Mouse (Mus musculus): Measurements from ENCODE around the gene Eif2ak1. TPM values are rescaled to one million over a fixed set of nuclear protein-coding genes. Genes with fewer than 3 reads are reported as not detected.

The Eif2ak1 gene
- polyA plus RNA-seq, 1 experiment, result 13.9 TPM

DNA sequence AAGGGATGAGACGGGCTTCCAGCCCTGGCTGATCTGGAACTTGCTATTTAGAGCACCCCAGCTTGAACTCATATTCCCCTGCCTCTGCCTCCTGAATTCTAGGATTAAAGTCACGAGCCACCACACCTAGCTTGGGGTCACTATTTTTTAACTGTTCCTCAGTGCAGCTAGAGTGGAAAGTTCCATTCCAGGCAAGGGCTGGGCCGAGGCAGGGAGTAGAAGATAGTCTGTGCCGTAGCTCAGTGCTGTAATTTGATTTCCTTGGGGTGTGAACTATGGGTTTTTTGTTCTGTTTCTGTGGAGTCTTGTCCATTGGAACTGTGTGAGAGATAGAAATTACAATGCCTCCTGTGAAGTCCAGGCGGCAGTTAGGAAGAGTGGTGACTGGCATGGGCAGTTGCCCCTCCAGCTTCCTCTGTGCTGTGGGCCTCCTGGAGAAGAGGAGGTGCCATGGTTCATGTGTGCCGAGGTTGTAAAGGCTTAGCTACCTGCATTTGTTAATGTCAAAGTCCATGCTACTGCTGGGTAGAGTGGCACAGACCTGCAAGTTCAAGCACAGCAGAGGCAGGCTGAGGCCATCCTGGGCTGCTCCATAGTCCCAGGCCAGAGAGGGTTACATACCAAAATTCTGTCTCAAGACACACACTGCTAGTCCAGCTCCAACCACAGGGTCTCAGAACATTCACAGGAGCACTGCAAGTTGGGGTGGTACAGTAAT, 114.4 kb downstream of the Eif2ak1 start:
- Histone ChIP-seq H3K4me3 (ENCODE audit: insufficient read depth, poor library complexity, severe bottlenecking) (no peak overlapping the region), H3K79me3 (ENCODE audit: low read depth) (no peaks in the 10 kb centered on the region), H3K79me2 (ENCODE audit: control insufficient read depth, insufficient read depth) (no peaks in the 10 kb centered on the region), H3K27me3 (ENCODE audit: control insufficient read depth, insufficient read depth, insufficient read length) (no peaks in the 10 kb centered on the region), H3ac (ENCODE audit: control insufficient read depth, insufficient read length, low read depth) (no peak overlapping the region), H3K36me3 (ENCODE audit: control insufficient read depth, insufficient read depth) (peaks cover 24% of the 10 kb centered on the region)
- TF ChIP-seq MYOD1 (IDR thresholded peaks at IDR 0.05; ENCODE audit: control insufficient read depth, insufficient read length, low read depth), result no peak
- TF ChIP-seq USF1 (IDR thresholded peaks at IDR 0.05; ENCODE audit: low read depth), result no peak
- TF ChIP-seq CEBPB (IDR thresholded peaks at IDR 0.05; ENCODE audit: low read depth), result no peak
- no peak for TF ChIP-seq FOSL1 (IDR thresholded peaks at IDR 0.05; ENCODE audit: insufficient read depth, low read length, poor library complexity, severe bottlenecking)
- TF ChIP-seq MAX (IDR thresholded peaks at IDR 0.05), result no peak
- no peak for TF ChIP-seq MYOG (IDR thresholded peaks at IDR 0.05; ENCODE audit: control insufficient read depth, extremely low read depth, insufficient read length)
- no peak for TF ChIP-seq CTCF (IDR thresholded peaks at IDR 0.05; ENCODE audit: control insufficient read depth, insufficient read depth, insufficient read length)

GRCm38 (mm10) chr5:143932831-143933230, 115.2 kb downstream of the Eif2ak1 start, which contains the start of gene Rsph10b:
Gene Rsph10b (plus strand): TSS chr5:143933035.
- no peaks in the 10 kb centered on the region for H3K79me2 ChIP-seq (ENCODE audit: control insufficient read depth, insufficient read depth)
- H3ac ChIP-seq (ENCODE audit: control insufficient read depth, insufficient read length, low read depth), result no peak within 1 kb of the TSS
- H3K4me3 ChIP-seq (ENCODE audit: insufficient read depth, poor library complexity, severe bottlenecking), result no peak within 1 kb of the TSS
- H3K27me3 ChIP-seq (ENCODE audit: control insufficient read depth, insufficient read depth, insufficient read length), result no peaks in the 10 kb centered on the region
- H3K79me3 ChIP-seq (ENCODE audit: low read depth), result no peaks in the 10 kb centered on the region
- no peak for TF ChIP-seq MYOD1 (IDR thresholded peaks at IDR 0.05; ENCODE audit: control insufficient read depth, insufficient read length, low read depth)
- H3K36me3 ChIP-seq (ENCODE audit: control insufficient read depth, insufficient read depth), result peaks cover 24% of the 10 kb centered on the region

- H3K79me2 ChIP-seq (ENCODE audit: control insufficient read depth, insufficient read depth), result no peaks in the 10 kb centered on the region
- H3ac ChIP-seq (ENCODE audit: control insufficient read depth, insufficient read length, low read depth), result no peak overlapping the region
- H3K4me3 ChIP-seq (ENCODE audit: insufficient read depth, poor library complexity, severe bottlenecking), result no peak overlapping the region
- no peak for TF ChIP-seq MYOD1 (IDR thresholded peaks at IDR 0.05; ENCODE audit: control insufficient read depth, insufficient read length, low read depth)
- TF ChIP-seq FOSL1 (IDR thresholded peaks at IDR 0.05; ENCODE audit: insufficient read depth, low read length, poor library complexity, severe bottlenecking), result no peak
- TF ChIP-seq MAX (IDR thresholded peaks at IDR 0.05), result no peak
- TF ChIP-seq USF1 (IDR thresholded peaks at IDR 0.05; ENCODE audit: low read depth), result no peak
- TF ChIP-seq CTCF (IDR thresholded peaks at IDR 0.05; ENCODE audit: control insufficient read depth, insufficient read depth, insufficient read length), result no peak
- no peak for TF ChIP-seq MYOG (IDR thresholded peaks at IDR 0.05; ENCODE audit: control insufficient read depth, extremely low read depth, insufficient read length)
- TF ChIP-seq CEBPB (IDR thresholded peaks at IDR 0.05; ENCODE audit: low read depth), result no peak
- peaks cover 24% of the 10 kb centered on the region for H3K36me3 ChIP-seq (ENCODE audit: control insufficient read depth, insufficient read depth)
- H3K27me3 ChIP-seq (ENCODE audit: control insufficient read depth, insufficient read depth, insufficient read length), result no peaks in the 10 kb centered on the region
- no peaks in the 10 kb centered on the region for H3K79me3 ChIP-seq (ENCODE audit: low read depth)
Observed at GRCm38 (mm10) chr5:143933414-143933813, 115.8 kb downstream of the Eif2ak1 start.

GRCm38 (mm10) chr5:143933875-143934274, 116.3 kb downstream of the Eif2ak1 start:
- Histone ChIP-seq H3K79me2 (ENCODE audit: control insufficient read depth, insufficient read depth) (no peaks in the 10 kb centered on the region), H3K27me3 (ENCODE audit: control insufficient read depth, insufficient read depth, insufficient read length) (no peaks in the 10 kb centered on the region), H3K4me3 (ENCODE audit: insufficient read depth, poor library complexity, severe bottlenecking) (no peak overlapping the region), H3K79me3 (ENCODE audit: low read depth) (no peaks in the 10 kb centered on the region), H3ac (ENCODE audit: control insufficient read depth, insufficient read length, low read depth) (no peak overlapping the region), H3K36me3 (ENCODE audit: control insufficient read depth, insufficient read depth) (peaks cover 20% of the 10 kb centered on the region)
- TF ChIP-seq MAX (IDR thresholded peaks at IDR 0.05), result no peak
- no peak for TF ChIP-seq MYOG (IDR thresholded peaks at IDR 0.05; ENCODE audit: control insufficient read depth, extremely low read depth, insufficient read length)
- TF ChIP-seq FOSL1 (IDR thresholded peaks at IDR 0.05; ENCODE audit: insufficient read depth, low read length, poor library complexity, severe bottlenecking), result no peak
- no peak for TF ChIP-seq CTCF (IDR thresholded peaks at IDR 0.05; ENCODE audit: control insufficient read depth, insufficient read depth, insufficient read length)
- no peak for TF ChIP-seq CEBPB (IDR thresholded peaks at IDR 0.05; ENCODE audit: low read depth)
- no peak for TF ChIP-seq USF1 (IDR thresholded peaks at IDR 0.05; ENCODE audit: low read depth)
- TF ChIP-seq MYOD1 (IDR thresholded peaks at IDR 0.05; ENCODE audit: control insufficient read depth, insufficient read length, low read depth), result no peak

GRCm38 (mm10) chr5:143936156-143936555, 118.6 kb downstream of the Eif2ak1 start:
- peaks cover 1% of the 10 kb centered on the region for H3K36me3 ChIP-seq (ENCODE audit: control insufficient read depth, insufficient read depth)
- TF ChIP-seq MYOD1 (IDR thresholded peaks at IDR 0.05; ENCODE audit: control insufficient read depth, insufficient read length, low read depth) (no peak), CEBPB (IDR thresholded peaks at IDR 0.05; ENCODE audit: low read depth) (no peak), MYOG (IDR thresholded peaks at IDR 0.05; ENCODE audit: control insufficient read depth, extremely low read depth, insufficient read length) (no peak), USF1 (IDR thresholded peaks at IDR 0.05; ENCODE audit: low read depth) (no peak)
- no peak overlapping the region for H3ac ChIP-seq (ENCODE audit: control insufficient read depth, insufficient read length, low read depth)
- H3K79me2 ChIP-seq (ENCODE audit: control insufficient read depth, insufficient read depth), result no peaks in the 10 kb centered on the region
- no peaks in the 10 kb centered on the region for H3K79me3 ChIP-seq (ENCODE audit: low read depth)
- H3K4me3 ChIP-seq (ENCODE audit: insufficient read depth, poor library complexity, severe bottlenecking), result no peak overlapping the region
- no peaks in the 10 kb centered on the region for H3K27me3 ChIP-seq (ENCODE audit: control insufficient read depth, insufficient read depth, insufficient read length)

GRCm38 (mm10) chr5:143941588-143941987, 124.0 kb downstream of the Eif2ak1 start:
- TF ChIP-seq CEBPB (IDR thresholded peaks at IDR 0.05; ENCODE audit: low read depth), result no peak
- no peak for TF ChIP-seq USF1 (IDR thresholded peaks at IDR 0.05; ENCODE audit: low read depth)
- TF ChIP-seq FOSL1 (IDR thresholded peaks at IDR 0.05; ENCODE audit: insufficient read depth, low read length, poor library complexity, severe bottlenecking), result no peak
- TF ChIP-seq CTCF (IDR thresholded peaks at IDR 0.05; ENCODE audit: control insufficient read depth, insufficient read depth, insufficient read length), result no peak
- no peak for TF ChIP-seq MAX (IDR thresholded peaks at IDR 0.05)
- no peak for TF ChIP-seq MYOD1 (IDR thresholded peaks at IDR 0.05; ENCODE audit: control insufficient read depth, insufficient read length, low read depth)
- TF ChIP-seq MYOG (IDR thresholded peaks at IDR 0.05; ENCODE audit: control insufficient read depth, extremely low read depth, insufficient read length), result no peak
- no peak overlapping the region for H3K4me3 ChIP-seq (ENCODE audit: insufficient read depth, poor library complexity, severe bottlenecking)
- H3ac ChIP-seq (ENCODE audit: control insufficient read depth, insufficient read length, low read depth), result no peak overlapping the region
- H3K79me2 ChIP-seq (ENCODE audit: control insufficient read depth, insufficient read depth), result no peaks in the 10 kb centered on the region
- peaks cover 24% of the 10 kb centered on the region for H3K27me3 ChIP-seq (ENCODE audit: control insufficient read depth, insufficient read depth, insufficient read length)
- no peaks in the 10 kb centered on the region for H3K79me3 ChIP-seq (ENCODE audit: low read depth)
- no peaks in the 10 kb centered on the region for H3K36me3 ChIP-seq (ENCODE audit: control insufficient read depth, insufficient read depth)

Measured in C2C12 (cell line).